Mouse (Mus musculus) urinary bladder, postnatal 0 days (tissue): ENCODE data around the gene Ube2m. TPM values are rescaled to one million over a fixed set of nuclear protein-coding genes. Genes with fewer than 3 reads are reported as not detected.

Source experiments
- polyA plus RNA-seq: library from polyadenylated mRNA; unstranded; fragments of >200 nt; fragmentation: Nextera tagmentation; extraction: Ambion mirVana; gene quantifications from 2 replicates; pipeline ENCODE4 v1.2.1, GENCODE M21; 2015

Ube2m gene
- 90.5 and 91.6 TPM in 2 replicates for polyA plus RNA-seq

DNA sequence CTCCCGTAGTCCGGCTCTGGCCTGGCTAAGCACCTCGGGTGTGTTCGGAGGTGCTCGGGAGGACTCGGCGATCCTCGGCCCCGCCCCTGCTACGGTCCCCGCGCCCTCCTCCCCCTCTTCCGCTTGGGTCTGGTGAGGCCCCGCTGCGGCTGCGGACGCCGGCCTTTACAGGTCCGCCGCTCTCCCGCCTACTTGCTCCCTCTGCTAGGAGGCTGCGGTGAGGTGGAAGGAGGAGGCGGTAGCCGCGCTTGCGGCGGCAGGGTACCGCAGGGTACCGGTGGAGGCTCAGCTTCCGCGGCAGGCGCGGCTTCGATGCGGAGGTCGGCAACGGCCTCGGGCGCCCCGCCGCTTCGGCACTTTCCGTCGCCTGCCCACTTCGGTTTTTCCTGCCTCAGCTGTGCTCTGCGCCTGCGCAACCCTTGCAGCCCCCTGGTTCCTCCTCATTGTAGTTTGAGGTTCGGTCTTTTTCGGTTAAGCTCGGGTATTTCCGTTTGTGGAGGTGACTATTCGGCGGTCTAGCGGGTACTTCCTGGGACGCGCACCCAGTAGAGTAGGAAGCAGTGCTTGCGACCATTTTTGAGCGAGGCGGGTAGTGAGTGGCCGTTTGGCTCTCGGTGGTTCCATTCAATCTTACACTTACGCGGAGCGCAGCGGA, at the start of gene Ube2m:
Gene Ube2m (minus strand): TSS at position 375 of the 655 bp plus-strand sequence.

DNA sequence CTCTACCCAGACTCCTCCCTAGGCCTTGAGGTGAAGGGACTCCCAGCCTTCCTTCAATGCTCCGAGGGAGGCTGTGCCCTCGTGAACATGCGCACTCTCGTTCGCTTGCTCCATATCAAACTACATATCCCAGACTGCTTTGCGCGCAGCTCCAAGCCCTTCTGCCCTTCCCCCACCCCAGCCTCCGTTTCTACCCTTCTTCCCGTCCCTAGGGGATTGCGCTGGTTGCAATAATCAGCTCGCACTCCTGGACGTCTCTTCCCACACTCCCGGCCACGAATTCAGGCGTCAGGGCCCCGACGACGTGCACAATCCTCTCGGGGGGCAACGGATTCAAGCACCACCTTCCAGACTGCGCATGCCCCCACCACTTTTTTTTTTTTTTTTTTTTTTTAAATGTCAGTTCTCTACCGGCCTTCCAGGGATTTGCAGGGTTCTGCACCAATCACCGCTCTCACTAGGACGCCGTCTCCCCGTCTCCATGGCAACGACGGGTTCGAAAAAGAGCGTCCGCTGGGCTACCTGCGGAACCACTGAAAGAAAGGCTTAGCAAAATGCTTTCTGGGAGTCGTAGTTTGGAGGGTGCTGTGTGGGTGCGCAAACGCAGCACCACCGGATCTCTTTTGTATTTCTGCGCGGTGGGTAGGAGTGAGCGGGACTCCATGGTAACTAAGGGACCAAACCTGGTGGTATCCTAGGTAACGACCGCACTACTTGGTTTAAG, 16.4 kb upstream of the Ube2m start, which contains the start of gene Mzf1:
Gene Mzf1 (minus strand): TSS at position 478 of the 724 bp plus-strand sequence.

DNA sequence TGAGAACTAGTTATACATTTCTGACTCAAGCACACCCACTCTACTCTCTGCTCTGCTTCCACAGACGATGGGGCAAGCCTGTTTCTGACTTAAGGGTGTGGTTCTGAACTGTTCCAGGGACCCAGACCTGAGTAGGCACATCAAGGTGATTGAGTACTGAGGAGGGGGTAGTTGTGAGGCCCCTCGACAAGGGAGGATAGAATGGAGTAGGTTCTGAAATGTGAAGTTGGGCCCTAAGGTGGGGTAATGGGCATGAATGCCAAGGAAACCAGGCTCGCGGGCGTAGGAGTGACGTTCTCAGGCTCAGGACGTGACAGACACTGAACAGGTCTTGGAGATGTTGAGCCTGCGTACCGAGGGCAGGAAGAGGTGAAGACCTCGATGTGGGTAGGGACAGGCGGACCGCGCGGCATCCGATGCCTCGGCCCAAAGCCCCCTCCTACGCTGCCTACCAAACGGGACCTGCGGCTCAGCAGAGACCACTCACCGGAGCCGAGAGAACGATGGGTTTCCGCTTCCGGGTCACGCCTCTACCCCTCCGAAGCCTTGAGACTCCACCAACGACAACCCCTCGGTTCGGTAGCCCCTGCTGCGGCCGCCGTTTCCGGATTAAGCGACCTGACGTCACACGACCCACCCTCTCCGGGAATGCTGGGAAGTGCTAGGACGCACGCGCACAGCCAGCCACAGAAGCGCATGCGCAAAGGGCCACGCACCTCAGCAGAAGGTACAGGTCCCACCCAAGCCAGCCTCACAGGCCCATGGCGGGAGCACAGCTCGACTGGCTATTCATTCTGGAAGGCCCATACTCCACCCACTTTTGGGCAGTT, 3.7 kb downstream of the Ube2m start, which contains the start of gene Chmp2a:
Gene Chmp2a (minus strand): TSS at position 660 of the 830 bp plus-strand sequence.

DNA sequence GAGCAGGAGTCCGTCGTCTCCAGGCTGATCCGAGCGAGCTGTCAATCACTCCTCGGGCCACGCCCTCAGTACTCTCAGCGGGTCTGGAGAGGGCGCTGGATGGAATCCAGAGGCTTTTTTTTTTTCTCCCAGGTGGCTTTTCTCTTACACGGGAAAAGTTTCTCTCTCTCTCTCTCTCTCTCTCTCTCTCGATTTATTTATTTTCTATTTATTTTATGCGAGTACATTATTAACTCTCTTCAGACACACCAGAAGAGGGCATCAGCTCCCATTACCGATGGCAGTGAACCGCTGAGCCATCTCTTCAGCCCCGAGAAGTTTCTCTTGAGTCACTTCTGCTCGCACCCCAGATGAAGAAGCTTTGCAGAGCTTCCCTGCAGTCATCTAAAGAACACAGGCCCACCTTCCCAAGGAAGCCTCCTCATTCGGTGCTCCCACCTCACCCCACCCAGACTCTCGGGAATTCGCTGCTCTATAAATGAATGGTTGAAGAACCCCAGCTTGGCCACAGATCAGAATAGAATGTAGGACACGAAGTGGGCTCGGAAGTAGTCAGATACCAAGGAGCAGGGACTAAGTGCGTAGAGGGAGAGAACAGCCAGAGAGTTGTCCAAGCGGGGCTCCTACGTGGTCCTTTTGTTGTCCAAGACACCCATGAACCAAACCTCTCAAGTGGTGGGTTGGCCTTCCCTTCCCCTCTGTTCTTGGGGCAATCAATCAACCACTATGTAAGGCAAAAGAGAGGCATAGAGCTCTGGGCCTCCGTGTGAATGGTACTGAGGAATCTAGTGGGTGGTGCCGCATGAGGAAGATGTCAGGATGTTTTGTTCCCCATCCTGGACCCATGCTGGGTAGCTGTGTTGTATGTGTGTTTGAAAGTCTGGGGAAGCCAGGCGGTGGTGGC, 27.8 kb downstream of the Ube2m start, which contains the start of gene Zbtb45:
Gene Zbtb45 (minus strand): TSS at position 30 of the 904 bp plus-strand sequence.

DNA sequence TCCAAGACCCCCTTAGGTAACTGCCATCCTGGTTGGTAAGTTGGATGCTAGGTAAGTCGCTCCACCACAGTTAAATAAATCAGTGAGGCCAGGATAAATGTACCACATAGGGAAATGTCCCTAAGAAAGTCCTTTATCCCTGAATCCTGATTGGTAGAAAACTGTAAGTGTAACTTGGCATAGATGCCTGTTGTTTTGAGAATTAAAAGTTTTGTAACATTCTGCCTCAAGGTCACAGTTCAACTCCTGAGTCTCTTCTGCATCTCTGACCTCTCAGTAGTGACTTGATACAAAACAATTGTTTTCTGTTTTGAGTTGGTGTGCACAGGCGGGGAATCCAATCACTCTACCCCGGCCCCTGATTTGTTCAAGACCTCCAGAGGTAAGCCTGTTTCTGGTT, 39.2 kb downstream of the Ube2m start, which contains the start of gene Trim28:
Gene Trim28 (plus strand): TSS at position 264 of the 400 bp plus-strand sequence.

DNA sequence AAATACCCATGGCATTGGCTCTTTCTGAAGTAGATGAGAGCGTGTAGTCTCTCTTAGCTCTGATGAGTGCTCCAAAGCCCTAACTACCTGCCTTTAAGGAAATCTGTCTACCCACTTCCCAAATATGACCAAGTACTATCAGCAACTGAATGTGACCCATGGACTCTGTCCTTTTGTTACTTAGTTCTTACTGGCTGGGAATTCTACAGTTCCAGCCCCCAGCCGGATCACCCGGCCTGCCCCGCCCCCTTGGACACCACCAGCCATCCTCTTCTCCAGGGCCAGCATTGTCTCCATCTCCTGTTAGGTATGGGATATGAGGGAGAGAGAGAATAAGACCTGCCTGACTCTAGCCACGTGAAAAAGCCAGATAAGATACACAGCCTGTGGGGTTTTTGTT, 40.0 kb downstream of the Ube2m start, which contains the start of gene Slc27a5:
Gene Slc27a5 (minus strand): TSS at position 140 of the 400 bp plus-strand sequence.

Other genes with a start within 250 kb of the Ube2m start
- 1.2 and 1.3 TPM in 2 replicates for gene Zscan18, start 234.6 kb downstream of the Ube2m start, polyA plus RNA-seq
- gene Zfp329, start 219.4 kb downstream of the Ube2m start, polyA plus RNA-seq, result 5.2 and 5.8 TPM in 2 replicates
- gene Zfp110, start 203.5 kb downstream of the Ube2m start, polyA plus RNA-seq, result 18.0 and 18.1 TPM in 2 replicates
- 1.5 and 1.6 TPM in 2 replicates for gene Zfp128, start 157.1 kb downstream of the Ube2m start, polyA plus RNA-seq
- gene Zscan22, start 140.5 kb downstream of the Ube2m start, polyA plus RNA-seq, result 5.3 and 5.7 TPM in 2 replicates
- gene Rps5, start 116.0 kb downstream of the Ube2m start, polyA plus RNA-seq, result 736 and 897 TPM in 2 replicates
- gene Rnf225, start 110.9 kb downstream of the Ube2m start, polyA plus RNA-seq, result 1.3 and 1.9 TPM in 2 replicates
- gene Zfp324, start 72.4 kb downstream of the Ube2m start, polyA plus RNA-seq, result 5.2 and 5.5 TPM in 2 replicates
- 2.6 and 2.9 TPM in 2 replicates for gene Zfp446, start 60.4 kb downstream of the Ube2m start, polyA plus RNA-seq
- 0.08 TPM in 1 of 2 replicates, not detected in the other for gene Slc27a5, start 40.1 kb downstream of the Ube2m start, polyA plus RNA-seq
- gene Trim28, start 39.2 kb downstream of the Ube2m start, polyA plus RNA-seq, result 89.6 and 97.6 TPM in 2 replicates
- 7.3 and 8.5 TPM in 2 replicates for gene Zbtb45, start 28.2 kb downstream of the Ube2m start, polyA plus RNA-seq
- 211 and 212 TPM in 2 replicates for gene Chmp2a, start 3.5 kb downstream of the Ube2m start, polyA plus RNA-seq
- gene Mzf1, start 16.5 kb upstream of the Ube2m start, polyA plus RNA-seq, result 0.90 and 1.4 TPM in 2 replicates
- gene Vmn1r85, start 56.9 kb upstream of the Ube2m start, polyA plus RNA-seq, result not detected in 2 replicates
- not detected in 2 replicates for gene Vmn1r86, start 81.6 kb upstream of the Ube2m start, polyA plus RNA-seq
- gene Vmn1r87, start 101.9 kb upstream of the Ube2m start, polyA plus RNA-seq, result not detected in 2 replicates
- gene Vmn1r88, start 121.3 kb upstream of the Ube2m start, polyA plus RNA-seq, result not detected in 2 replicates
- gene Vmn1r89, start 174.7 kb upstream of the Ube2m start, polyA plus RNA-seq, result not detected in 2 replicates
- gene Lig1, start 239.0 kb upstream of the Ube2m start, polyA plus RNA-seq, result 28.3 and 35.2 TPM in 2 replicates
- gene Zswim9, start 240.4 kb upstream of the Ube2m start, polyA plus RNA-seq, result 3.8 and 4.8 TPM in 2 replicates